Mouse (Mus musculus) limb, embryonic 11.5 days (tissue): Measurements from ENCODE around the gene Mst1r. TPM values are rescaled to one million over a fixed set of nuclear protein-coding genes. Genes with fewer than 3 reads are reported as not detected.

Experiments
- ATAC-seq: fragments of 200-750 bp; cut with Nextera tagmentation; 2 replicates; pipeline ENCODE4 v1.8.0; 2017; ENCODE audit warnings: low read depth; ENCODE audit not compliant: insufficient number of reproducible peaks, low FRiP score, low TSS enrichment
- DNase-seq: peaks from one replicate; pipeline ENCODE4 v3.0.0-alpha.2; 2015; ENCODE audit warnings: low spot score
- H3K27ac ChIP-seq: fragments of 300-500 bp; sonication (generic); replicated peaks from 2 replicates; pipeline ENCODE4 v1.5.1; 2014; ENCODE audit warnings: low read depth, mild to moderate bottlenecking, low read length
- H3K27me3 ChIP-seq: fragments of 300-500 bp; sonication (generic); 2 replicates; pipeline ENCODE4 v1.6.1; 2014; ENCODE audit warnings: mild to moderate bottlenecking, low read length, mixed read lengths; ENCODE audit not compliant: control insufficient read depth, insufficient read depth
- H3K36me3 ChIP-seq: fragments of 300-500 bp; sonication (generic); 2 replicates; pipeline ENCODE4 v1.6.1; 2014; ENCODE audit warnings: mild to moderate bottlenecking, low read length, moderate library complexity, mixed read lengths; ENCODE audit not compliant: control insufficient read depth, insufficient read depth
- H3K4me1 ChIP-seq: fragments of 300-500 bp; sonication (generic); 2 replicates; pipeline ENCODE4 v1.6.1; 2014; ENCODE audit warnings: low read length, mixed read lengths; ENCODE audit not compliant: control insufficient read depth, insufficient read depth
- H3K4me2 ChIP-seq: fragments of 300-500 bp; sonication (generic); 2 replicates; pipeline ENCODE4 v1.6.1; 2014; ENCODE audit warnings: low read depth, mild to moderate bottlenecking, moderate library complexity; ENCODE audit not compliant: severe bottlenecking
- H3K4me3 ChIP-seq: fragments of 300-500 bp; sonication (generic); 2 replicates; pipeline ENCODE4 v1.5.1; 2014; ENCODE audit warnings: low read depth, low read length
- H3K9ac ChIP-seq: fragments of 300-500 bp; sonication (generic); 2 replicates; pipeline ENCODE4 v1.6.1; 2014; ENCODE audit warnings: mild to moderate bottlenecking, low read length
- H3K9me3 ChIP-seq: fragments of 300-500 bp; sonication (generic); 2 replicates; pipeline ENCODE4 v1.6.1; 2016; ENCODE audit warnings: low read length; ENCODE audit not compliant: control insufficient read depth
- WGBS: fragments of 180-500 bp; shearing (Covaris S2); extraction: QIAGEN DNeasy Blood & Tissue Kit; methylation state at CpG from one replicate; pipeline ENCODE4 v1.1.7; 2014; 5-methylcytosine and 5-hydroxymethylcytosine counted together
- polyA plus RNA-seq: library from polyadenylated mRNA; unstranded; fragments of >200 nt; fragmentation: Nextera tagmentation; extraction: Ambion mirVana; gene quantifications from 2 replicates; pipeline ENCODE4 v1.2.1, GENCODE M21; 2014

Gene Mst1r
- polyA plus RNA-seq, 1 experiment from 2014 or later = 0.36 TPM

DNA sequence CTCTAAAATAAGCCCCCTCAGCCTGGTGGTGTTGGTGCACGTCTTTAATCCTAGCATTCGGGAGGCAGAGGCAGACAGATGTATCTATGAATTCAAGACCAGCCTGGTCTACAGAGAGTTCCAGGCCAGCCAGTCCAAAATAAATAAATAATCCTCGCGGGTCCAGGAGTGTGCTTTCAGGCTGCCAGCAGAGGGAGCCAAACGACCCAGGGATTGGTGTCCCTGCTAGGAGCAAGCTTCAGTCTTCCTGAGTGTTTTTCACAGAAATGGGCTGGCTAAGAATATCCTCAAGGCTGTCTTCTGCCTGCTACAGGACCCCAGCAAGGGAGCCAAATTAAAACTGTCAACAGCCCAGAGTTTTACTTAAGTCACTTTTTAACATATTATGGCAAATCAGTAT, 57.0 kb downstream of the Mst1r start:
- Histone ChIP-seq H3K36me3 (peaks cover 11% of the 10 kb centered on the region), H3K27me3 (no peaks in the 10 kb centered on the region), H3K27ac (no peak overlapping the region), H3K4me1 (no peaks in the 10 kb centered on the region), H3K4me3 (no peak overlapping the region), H3K9me3 (no peaks in the 10 kb centered on the region), H3K9ac (no peak overlapping the region), H3K4me2 (no peak overlapping the region)
- ATAC-seq (peak; percentile 72), DNase-seq (peak; percentile 95)
- WGBS = 23% methylated on average over 5 of the region's 5 CpGs

DNA sequence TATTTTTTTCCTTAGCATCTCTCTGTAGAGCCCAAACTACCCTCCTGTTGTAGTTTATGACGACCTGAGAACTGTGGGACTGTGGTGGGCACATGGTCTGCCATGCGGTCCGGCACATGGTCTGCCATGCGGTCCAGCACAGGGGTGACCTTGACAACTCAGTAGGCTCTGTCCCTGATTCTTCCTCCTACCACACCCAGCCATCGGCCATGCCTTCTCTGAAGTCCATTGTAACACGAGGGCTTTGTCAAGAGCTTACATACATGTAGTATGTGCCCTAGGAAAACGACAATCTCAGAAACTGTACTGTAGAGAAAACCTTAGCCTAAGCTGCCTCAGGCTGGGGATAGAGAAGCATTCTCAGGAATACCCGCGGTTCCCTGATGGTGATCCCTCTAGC, 58.0 kb downstream of the Mst1r start:
- no peak overlapping the region for H3K9ac ChIP-seq
- ATAC-seq = no peak
- H3K9me3 ChIP-seq = no peaks in the 10 kb centered on the region
- H3K4me3 ChIP-seq = no peak overlapping the region
- no peak for DNase-seq
- H3K4me1 ChIP-seq = no peaks in the 10 kb centered on the region
- H3K27ac ChIP-seq = no peak overlapping the region
- WGBS = 96% methylated on average over 9 of the region's 9 CpGs
- H3K4me2 ChIP-seq = no peak overlapping the region
- H3K36me3 ChIP-seq = peaks cover 14% of the 10 kb centered on the region
- no peaks in the 10 kb centered on the region for H3K27me3 ChIP-seq

DNA sequence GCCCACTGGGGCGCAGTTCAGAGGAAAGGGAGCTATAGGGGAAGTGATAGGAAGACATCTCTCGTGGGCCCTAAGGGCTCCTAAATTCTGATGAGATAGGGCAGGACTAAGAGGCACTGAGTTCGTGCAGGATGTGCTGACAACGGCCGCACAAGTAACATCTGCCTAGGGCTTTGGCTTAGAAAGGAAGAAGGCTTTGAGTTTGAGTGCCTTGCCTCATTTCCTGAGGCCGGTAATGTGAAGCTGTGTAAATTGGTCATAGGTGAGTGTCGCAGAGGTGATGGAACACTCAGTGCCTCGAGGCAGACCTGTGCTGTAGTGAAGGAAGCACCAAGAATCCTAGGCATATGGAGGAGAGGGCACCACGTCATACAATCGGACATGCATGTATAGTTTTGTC, 60.0 kb downstream of the Mst1r start:
- H3K9me3 ChIP-seq = no peaks in the 10 kb centered on the region
- no peak for ATAC-seq
- no peaks in the 10 kb centered on the region for H3K27me3 ChIP-seq
- H3K4me3 ChIP-seq = no peak overlapping the region
- H3K9ac ChIP-seq = no peak overlapping the region
- DNase-seq = no peak
- no peaks in the 10 kb centered on the region for H3K4me1 ChIP-seq
- WGBS = 91% methylated on average over 10 of the region's 10 CpGs
- no peak overlapping the region for H3K27ac ChIP-seq
- no peak overlapping the region for H3K4me2 ChIP-seq
- peaks cover 14% of the 10 kb centered on the region for H3K36me3 ChIP-seq

DNA sequence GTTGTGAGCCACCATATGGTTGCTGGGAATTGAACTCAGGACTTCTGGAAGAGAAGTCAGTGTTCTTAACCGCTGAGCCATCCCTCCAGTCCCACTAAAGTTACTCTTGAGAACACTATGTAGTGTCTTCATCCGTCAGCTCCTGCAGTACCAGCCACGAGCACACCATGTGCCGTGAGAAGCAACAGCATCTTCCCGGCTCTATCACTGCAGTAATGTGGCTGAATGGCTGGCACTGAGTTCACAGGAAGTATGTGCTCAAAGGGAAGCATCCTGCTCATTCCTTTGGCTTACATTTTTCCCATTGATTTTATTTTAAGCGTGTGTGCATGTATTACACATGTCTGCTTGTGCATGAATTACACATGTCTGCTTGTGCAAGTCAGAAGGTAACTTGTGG, 60.8 kb downstream of the Mst1r start:
- Histone ChIP-seq H3K27me3 (no peaks in the 10 kb centered on the region), H3K4me3 (no peak overlapping the region), H3K9me3 (no peaks in the 10 kb centered on the region), H3K27ac (no peak overlapping the region), H3K4me1 (no peaks in the 10 kb centered on the region), H3K4me2 (no peak overlapping the region), H3K36me3 (peaks cover 14% of the 10 kb centered on the region), H3K9ac (no peak overlapping the region)
- ATAC-seq = no peak
- DNase-seq = no peak
- 91% methylated on average over 6 of the region's 6 CpGs for WGBS

DNA sequence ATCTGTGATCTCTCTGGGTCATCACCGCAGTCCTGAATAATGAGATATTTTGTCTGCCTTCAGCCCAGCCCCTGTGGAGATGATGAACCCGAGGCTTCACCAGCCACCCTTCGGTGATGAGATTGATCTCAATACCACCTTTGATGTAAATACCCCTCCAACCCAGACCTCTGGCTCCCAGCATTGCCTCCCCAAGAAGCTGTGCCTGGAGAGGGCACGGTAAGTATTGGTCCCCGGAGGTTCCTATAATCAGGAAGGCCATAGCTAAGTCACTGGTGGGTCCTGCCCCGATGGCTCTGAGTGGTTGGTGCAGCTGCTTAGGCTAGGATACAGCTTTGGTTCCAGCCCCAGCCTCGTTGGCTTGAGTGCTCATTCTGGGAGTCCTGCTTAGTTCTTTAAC, 61.9 kb downstream of the Mst1r start:
- H3K4me3 ChIP-seq = no peak overlapping the region
- no peak for DNase-seq
- 89% methylated on average over 7 of the region's 7 CpGs for WGBS
- no peak overlapping the region for H3K27ac ChIP-seq
- H3K27me3 ChIP-seq = no peaks in the 10 kb centered on the region
- ATAC-seq = no peak
- no peaks in the 10 kb centered on the region for H3K9me3 ChIP-seq
- no peak overlapping the region for H3K4me2 ChIP-seq
- no peaks in the 10 kb centered on the region for H3K4me1 ChIP-seq
- H3K9ac ChIP-seq = no peak overlapping the region
- H3K36me3 ChIP-seq = peaks cover 14% of the 10 kb centered on the region

Other genes starting within 250 kb of the Mst1r start
- gene Slc38a3, start 237.3 kb upstream of the Mst1r start, polyA plus RNA-seq = 3.4 and 4.1 TPM in 2 replicates
- 1.7 and 1.8 TPM in 2 replicates for gene Gnat1, start 227.2 kb upstream of the Mst1r start, polyA plus RNA-seq
- 27.4 and 32.5 TPM in 2 replicates for gene Sema3f, start 196.4 kb upstream of the Mst1r start, polyA plus RNA-seq
- 179 and 195 TPM in 2 replicates for gene Rbm5, start 135.9 kb upstream of the Mst1r start, polyA plus RNA-seq
- gene Rbm6, start 33.6 kb upstream of the Mst1r start, polyA plus RNA-seq = 91.1 and 103 TPM in 2 replicates
- gene Mon1a, start 18.7 kb upstream of the Mst1r start, polyA plus RNA-seq = 12.4 and 12.6 TPM in 2 replicates
- gene Actl11, start 21.6 kb downstream of the Mst1r start, polyA plus RNA-seq = not detected in 2 replicates
- gene Camkv, start 28.8 kb downstream of the Mst1r start, polyA plus RNA-seq = 4.4 and 4.6 TPM in 2 replicates
- 40.4 and 41.4 TPM in 2 replicates for gene Traip, start 43.3 kb downstream of the Mst1r start, polyA plus RNA-seq
- gene Uba7, start 68.6 kb downstream of the Mst1r start, polyA plus RNA-seq = 20.1 and 23.4 TPM in 2 replicates
- 7.3 and 7.9 TPM in 2 replicates for gene Gm20661, start 76.2 kb downstream of the Mst1r start, polyA plus RNA-seq
- 165 and 174 TPM in 2 replicates for gene Inka1, start 79.0 kb downstream of the Mst1r start, polyA plus RNA-seq
- 16.8 and 19.7 TPM in 2 replicates for gene Cdhr4, start 85.6 kb downstream of the Mst1r start, polyA plus RNA-seq
- gene Gm20662, start 89.5 kb downstream of the Mst1r start, polyA plus RNA-seq = 0.87 and 0.96 TPM in 2 replicates
- gene Ip6k1, start 95.6 kb downstream of the Mst1r start, polyA plus RNA-seq = 30.5 and 33.0 TPM in 2 replicates
- gene Gmppb, start 142.4 kb downstream of the Mst1r start, polyA plus RNA-seq = 20.6 and 22.0 TPM in 2 replicates
- 1.7 and 1.9 TPM in 2 replicates for gene Amigo3, start 146.3 kb downstream of the Mst1r start, polyA plus RNA-seq
- 0.37 and 1.3 TPM in 2 replicates for gene Mst1, start 173.6 kb downstream of the Mst1r start, polyA plus RNA-seq
- gene Rnf123, start 176.5 kb downstream of the Mst1r start, polyA plus RNA-seq = 26.4 and 29.9 TPM in 2 replicates
- 56.3 and 63.4 TPM in 2 replicates for gene Apeh, start 187.7 kb downstream of the Mst1r start, polyA plus RNA-seq